Mouse (Mus musculus) urinary bladder, postnatal 36 days (tissue): ENCODE data around the gene Tmem156.

ENCODE experiments used
- DNase-seq, 2 experiments: peaks; one replicate each; pipeline ENCODE4 v3.0.0; 2022; ENCODE audit warnings: low spot score in 2 of 2, mixed read lengths in 1 of 2

Gene Tmem156

GRCm38 (mm10) chr5:65097457-65097856, 5.5 kb upstream of the Tmem156 start:
- no peak for DNase-seq

DNA sequence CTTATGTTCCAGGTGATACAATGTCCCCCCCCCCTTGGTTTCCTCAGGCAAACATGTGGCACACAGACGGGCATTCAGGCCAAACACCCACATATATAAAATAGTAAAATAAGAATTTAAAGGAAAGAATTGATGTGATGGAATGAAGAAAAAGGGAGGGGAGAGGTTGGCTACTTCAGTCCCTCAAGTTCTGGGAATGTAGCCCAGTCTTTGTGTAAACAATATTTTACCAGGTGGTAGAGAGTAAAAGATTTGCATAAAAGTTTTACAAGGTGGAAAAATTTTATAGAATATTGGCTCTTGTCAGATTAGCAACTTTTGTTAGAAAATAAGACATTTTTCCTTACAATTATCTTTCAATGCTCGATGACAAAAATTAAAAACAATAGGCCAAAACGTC, 4.9 kb upstream of the Tmem156 start:
- DNase-seq = no peak

DNA sequence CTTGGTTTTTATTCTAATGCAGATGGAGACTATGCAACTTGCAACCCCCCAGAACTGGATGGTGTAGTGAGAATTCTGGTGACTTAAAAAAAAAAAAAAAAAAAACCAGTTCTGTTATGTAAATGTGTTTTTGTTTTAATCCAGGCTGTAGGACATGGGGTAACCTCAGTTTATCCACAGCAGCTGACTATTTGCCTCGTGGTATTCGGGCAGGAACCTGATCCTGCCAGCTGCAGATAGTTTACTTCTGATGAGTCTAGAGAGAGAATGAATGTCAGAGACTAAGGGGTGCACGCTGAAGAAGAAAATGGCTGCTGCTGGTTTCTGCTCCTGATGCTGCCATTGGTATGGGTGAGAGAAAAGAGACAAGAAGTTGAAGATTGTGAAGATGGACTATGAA, 4.2 kb upstream of the Tmem156 start:
- no peak for DNase-seq

DNA sequence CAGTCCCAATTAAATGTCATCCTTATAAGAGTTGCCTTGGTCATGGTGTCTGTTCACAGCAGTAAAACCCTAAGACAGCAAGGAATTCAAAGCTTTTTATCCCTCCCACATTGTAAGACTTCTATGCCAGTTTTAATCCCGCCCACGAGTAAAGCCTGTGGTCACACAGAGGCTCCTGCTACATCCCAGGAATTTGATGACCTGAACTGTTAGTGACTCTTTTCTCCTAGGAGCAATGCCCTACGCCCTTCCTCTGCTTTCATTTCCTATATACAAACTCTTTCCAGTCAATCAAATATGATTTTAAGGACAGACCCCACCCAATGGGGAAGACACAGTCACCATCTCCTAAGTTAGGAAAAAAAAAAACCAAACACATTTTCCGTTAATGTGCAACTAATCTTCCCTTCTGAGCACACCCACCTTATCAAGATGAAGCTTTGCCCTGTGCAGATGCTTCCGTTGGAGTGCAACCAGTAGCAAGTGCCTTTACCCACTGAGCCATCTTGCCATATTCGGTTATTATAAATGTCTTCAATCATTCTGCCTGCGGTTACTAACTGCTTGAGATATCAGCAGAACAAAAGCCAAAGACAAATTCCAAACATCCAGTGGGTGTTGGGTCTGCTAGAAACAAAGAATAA, 3.1 kb upstream of the Tmem156 start:
- no peak for DNase-seq

GRCm38 (mm10) chr5:65093769-65094168, 1.8 kb upstream of the Tmem156 start:
- DNase-seq = no peak

DNA sequence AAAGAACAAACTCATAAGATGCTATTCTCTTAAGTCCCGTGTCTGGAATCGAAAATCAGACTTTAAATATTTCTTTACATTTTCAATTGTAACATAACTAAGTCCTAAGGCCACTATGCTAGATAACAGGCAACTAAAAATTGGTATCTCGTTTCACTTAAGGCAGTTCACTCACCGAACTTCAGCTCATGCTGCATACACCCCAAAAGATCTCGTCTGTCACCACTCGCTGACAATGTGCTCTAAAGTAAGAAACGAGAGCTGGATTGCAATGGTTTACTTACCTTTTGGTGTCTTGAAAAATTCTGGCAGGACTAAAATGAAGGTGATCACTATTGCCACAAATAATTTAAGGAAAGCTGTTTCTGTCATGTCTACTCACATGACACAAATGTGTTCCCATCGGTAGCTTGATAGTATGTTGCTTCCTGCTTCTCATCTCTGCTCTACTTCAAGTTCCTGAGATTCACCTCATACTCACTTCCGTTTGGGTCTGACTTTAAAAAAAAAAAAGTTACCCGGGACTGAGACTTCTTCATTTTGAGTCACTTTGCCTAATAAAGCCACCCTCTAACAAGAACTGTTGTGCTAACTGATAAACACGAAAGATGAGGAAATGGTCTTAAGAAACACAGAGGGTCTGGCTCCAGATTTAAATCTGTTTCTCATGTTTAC, 611 bp downstream of the Tmem156 start:
- DNase-seq = no peak

GRCm38 (mm10) chr5:65089707-65090106, 2.2 kb downstream of the Tmem156 start:
- DNase-seq = no peak

DNA sequence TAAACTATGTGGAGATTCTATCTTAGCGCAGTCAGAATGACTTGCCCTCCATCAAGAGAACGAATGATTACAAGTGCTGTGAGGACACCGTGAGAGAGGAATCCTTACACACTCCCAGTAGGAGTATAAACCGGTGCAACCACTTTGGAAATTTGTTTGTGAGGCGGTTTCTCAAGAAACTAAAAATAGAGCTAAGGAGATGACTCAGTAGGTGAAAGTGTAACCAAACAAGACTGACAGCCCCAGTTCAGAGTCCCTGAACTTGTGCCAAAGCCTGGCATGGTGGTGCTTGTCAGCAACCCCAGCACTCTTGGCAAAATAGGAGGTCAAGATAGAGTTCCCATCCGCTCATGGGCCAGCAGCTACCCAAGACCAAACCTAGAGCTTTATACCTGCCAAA, 5.4 kb downstream of the Tmem156 start:
- peak; percentile 63 to 79 for DNase-seq

- no peak for DNase-seq
These were observed 10.1 kb downstream of the Tmem156 start for GRCm38 (mm10) chr5:65081836-65082235.

DNA sequence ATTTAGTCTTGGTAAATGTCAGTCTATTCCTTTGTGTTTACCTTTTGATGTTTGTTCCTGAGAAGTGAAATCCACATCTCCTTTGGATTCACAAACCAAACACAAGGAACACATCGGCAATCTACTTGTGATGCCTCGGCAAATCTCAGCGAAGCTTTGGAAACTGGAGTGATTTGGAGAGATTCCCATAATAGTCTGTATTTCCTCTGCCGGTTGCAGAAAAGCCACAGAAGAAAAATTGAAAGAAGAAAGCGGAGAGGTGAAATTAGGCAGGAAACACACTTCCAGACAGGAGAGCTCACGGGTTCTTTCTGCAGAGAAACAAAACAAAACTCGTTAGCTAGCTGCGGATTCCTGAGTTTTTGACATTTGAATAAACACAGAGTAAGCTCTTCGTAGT, 12.1 kb downstream of the Tmem156 start:
- no peak for DNase-seq

DNA sequence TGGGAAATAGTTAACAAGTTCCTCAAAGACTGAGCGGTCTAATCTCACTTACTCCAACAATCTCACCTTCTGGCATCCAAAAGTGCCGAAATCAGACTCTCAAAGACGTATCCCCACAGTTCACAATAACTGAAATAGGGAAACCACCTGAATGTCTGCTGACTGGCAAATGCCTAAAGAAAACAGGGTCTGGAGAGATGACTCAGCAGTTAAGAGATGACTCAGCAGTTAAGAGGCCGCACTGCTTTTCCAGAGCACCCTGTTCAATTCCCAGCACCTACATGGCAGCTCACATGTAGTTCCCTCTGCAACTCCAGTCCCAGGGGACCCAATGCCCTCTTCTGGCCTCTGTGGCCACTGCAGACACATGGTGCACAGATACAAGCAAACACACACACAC, 13.9 kb downstream of the Tmem156 start:
- DNase-seq = no peak

DNA sequence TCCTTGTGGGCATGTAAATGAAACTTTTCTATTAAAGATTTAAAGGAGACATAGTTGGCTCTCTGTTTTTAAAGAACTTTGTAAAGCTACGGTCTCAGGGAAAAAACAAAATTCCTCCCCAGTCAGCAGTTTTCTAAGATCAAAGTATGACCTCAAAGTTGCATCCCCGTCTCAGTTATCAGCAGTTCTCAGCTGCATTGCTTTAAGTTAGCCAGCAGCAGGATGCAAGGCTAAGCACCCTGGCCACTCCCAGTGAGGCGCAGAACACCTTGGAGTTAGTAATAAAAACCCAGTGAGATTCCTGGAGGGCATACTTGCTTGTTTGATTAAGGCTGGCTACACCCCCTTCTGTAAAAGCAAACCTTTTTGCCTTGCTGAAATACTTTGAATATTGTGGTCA, 15.2 kb downstream of the Tmem156 start:
- DNase-seq = no peak

- DNase-seq = no peak
These were observed 15.8 kb downstream of the Tmem156 start for GRCm38 (mm10) chr5:65076087-65076486.

- DNase-seq = peak in 1 of 2 experiments; percentile 13
These were observed 17.2 kb downstream of the Tmem156 start for GRCm38 (mm10) chr5:65074693-65075092.

DNA sequence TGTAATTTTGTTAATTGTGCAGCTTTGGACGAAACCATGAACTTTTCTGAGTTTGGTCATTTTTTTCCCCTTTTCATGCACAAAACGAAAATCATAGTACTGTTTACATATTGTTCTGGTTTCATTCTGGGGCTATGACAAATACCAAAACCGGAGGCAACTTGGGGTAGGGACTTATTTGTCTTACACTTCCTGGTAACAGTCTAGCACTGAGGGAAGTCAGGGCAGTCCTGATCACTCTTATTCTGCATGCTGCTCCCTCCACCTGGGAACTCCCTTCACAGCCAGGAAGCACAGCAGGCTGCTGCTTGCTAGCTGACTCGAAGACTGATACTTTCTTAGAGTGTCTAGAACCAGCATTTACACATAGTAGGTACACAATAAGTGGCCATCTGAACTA, 18.7 kb downstream of the Tmem156 start:
- no peak for DNase-seq

- no peak for DNase-seq
These were observed 20.2 kb downstream of the Tmem156 start for GRCm38 (mm10) chr5:65071689-65072118.

GRCm38 (mm10) chr5:65069872-65070271, 22.1 kb downstream of the Tmem156 start:
- DNase-seq = no peak

- DNase-seq = no peak
These were observed 23.8 kb downstream of the Tmem156 start for GRCm38 (mm10) chr5:65068166-65068565.

DNA sequence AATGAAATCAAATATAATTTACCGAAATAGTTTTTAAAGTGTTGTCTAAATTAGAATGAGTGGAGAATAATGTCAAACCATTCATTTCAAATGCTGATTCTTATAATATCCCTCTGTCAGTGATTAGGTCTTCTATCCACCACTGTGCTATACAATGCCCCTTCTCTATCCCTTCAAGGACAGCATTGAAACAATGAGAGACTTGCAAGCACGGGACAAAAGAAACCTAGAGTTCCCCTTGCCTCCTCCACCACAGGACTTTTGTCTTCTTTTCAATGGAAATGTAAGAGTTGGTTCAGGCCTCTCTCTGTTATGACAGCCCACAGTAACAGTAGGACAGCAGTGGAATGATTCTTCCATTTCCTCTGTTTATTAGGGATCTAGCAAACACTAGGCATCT, 28.7 kb downstream of the Tmem156 start:
- DNase-seq = no peak

- no peak for DNase-seq
These were observed 29.7 kb downstream of the Tmem156 start for GRCm38 (mm10) chr5:65062236-65062635.

- no peak for DNase-seq
These were observed 32.1 kb downstream of the Tmem156 start for GRCm38 (mm10) chr5:65059806-65060205.

DNA sequence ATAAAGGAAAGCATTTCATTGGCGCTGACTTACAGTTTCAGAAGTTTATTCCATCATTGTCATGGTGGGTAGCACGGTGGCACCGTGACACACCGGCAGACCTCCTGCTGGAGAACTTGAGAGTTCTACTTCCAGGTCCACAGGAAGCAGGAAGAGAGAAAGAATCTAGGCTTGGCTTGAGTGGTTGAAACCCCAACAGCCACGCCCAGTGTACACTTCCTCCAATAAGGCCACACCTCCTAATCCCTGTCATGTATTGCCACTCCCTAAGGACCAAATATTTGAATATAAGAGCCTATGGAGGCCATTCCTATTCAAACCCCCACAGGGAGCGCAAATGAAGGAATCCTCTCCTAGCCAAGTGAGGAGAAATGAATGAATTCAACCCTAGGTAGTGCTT, 34.3 kb downstream of the Tmem156 start:
- no peak for DNase-seq

GRCm38 (mm10) chr5:65051513-65051912, 40.4 kb downstream of the Tmem156 start:
- DNase-seq = no peak

- no peak for DNase-seq
These were observed 42.1 kb downstream of the Tmem156 start for GRCm38 (mm10) chr5:65049880-65050279.
